Mouse (Mus musculus) testis, adult 2 months (tissue): ENCODE data around the gene Serbp1. TPM values are rescaled to one million over a fixed set of nuclear protein-coding genes. Genes with fewer than 3 reads are reported as not detected.

Source experiments
- H3K27ac ChIP-seq: fragments of 200-500 bp; 2 replicates; pipeline ENCODE4 v1.5.1; 2012; ENCODE audit warnings: low read depth, low read length; ENCODE audit not compliant: control insufficient read depth, insufficient read depth
- H3K27me3 ChIP-seq: fragments of 200-500 bp; 2 replicates; pipeline ENCODE4 v1.6.1; 2012; ENCODE audit warnings: mild to moderate bottlenecking, low read length, moderate library complexity; ENCODE audit not compliant: control insufficient read depth, insufficient read depth
- H3K36me3 ChIP-seq: fragments of 200-500 bp; 2 replicates; pipeline ENCODE4 v1.6.1; 2012; ENCODE audit warnings: mild to moderate bottlenecking, low read length; ENCODE audit not compliant: control insufficient read depth, insufficient read depth
- H3K4me1 ChIP-seq: fragments of 200-500 bp; 2 replicates; pipeline ENCODE4 v1.6.1; 2012; ENCODE audit warnings: low read length; ENCODE audit not compliant: control insufficient read depth, insufficient read depth
- H3K4me3 ChIP-seq: fragments of 200-500 bp; 2 replicates; pipeline ENCODE4 v1.5.1; 2012; ENCODE audit warnings: low read depth, mild to moderate bottlenecking, low read length, moderate library complexity, mixed read lengths; ENCODE audit not compliant: control insufficient read depth
- CTCF ChIP-seq: fragments of 200-500 bp; IDR thresholded peaks from 2 replicates; pipeline ENCODE4 v1.5.1; 2012; ENCODE audit warnings: low read depth, mild to moderate bottlenecking, inconsistent platforms, low read length, moderate library complexity; ENCODE audit not compliant: control insufficient read depth, insufficient read depth, insufficient replicate concordance
- POLR2A ChIP-seq: fragments of 200-500 bp; IDR thresholded peaks from 2 replicates; pipeline ENCODE4 v1.6.1; 2012; ENCODE audit warnings: low read depth, mild to moderate bottlenecking, inconsistent platforms, low read length, moderate library complexity; ENCODE audit not compliant: control insufficient read depth
- polyA plus RNA-seq: library from polyadenylated mRNA; depleted of rRNA; stranded (reverse); fragments of >200 nt; gene quantifications from 2 replicates; pipeline ENCODE4 v1.2.3, GENCODE M21; 2012

The Serbp1 gene
- polyA plus RNA-seq, 1 experiment = 57.3 TPM

DNA sequence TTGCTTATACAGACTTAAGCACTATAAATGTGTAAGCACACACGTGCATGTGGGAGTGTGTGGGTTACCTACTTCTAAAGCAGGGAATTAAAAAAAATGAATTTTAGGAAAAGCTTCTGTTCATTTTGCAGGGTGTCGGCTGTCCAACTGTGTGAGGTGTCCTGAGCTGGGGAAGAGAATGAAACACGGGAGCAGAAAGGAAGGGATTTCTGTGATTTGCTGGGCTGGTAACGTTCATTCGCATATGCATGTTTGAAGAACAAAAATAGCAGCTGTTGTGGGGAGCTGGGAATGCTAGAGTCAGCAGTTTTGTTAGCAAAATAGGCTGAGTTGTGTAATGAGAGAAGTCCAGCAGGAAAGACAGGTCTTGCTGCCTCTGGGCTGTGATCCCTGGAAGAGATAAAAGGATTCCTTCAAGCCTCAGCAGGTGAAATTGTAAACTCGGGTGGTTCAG lies 62.8 kb downstream of the Serbp1 start:
- no peak for TF ChIP-seq POLR2A
- TF ChIP-seq CTCF = no peak
- no peak overlapping the region for H3K27ac ChIP-seq
- no peak overlapping the region for H3K4me3 ChIP-seq
- no peaks in the 10 kb centered on the region for H3K27me3 ChIP-seq
- no peaks in the 10 kb centered on the region for H3K4me1 ChIP-seq
- no peaks in the 10 kb centered on the region for H3K36me3 ChIP-seq

GRCm38 (mm10) chr6:67301230-67301629 lies 63.3 kb downstream of the Serbp1 start:
- Histone ChIP-seq H3K4me3 (no peak overlapping the region), H3K36me3 (no peaks in the 10 kb centered on the region), H3K27ac (no peak overlapping the region), H3K27me3 (no peaks in the 10 kb centered on the region), H3K4me1 (no peaks in the 10 kb centered on the region)
- TF ChIP-seq CTCF = no peak
- no peak for TF ChIP-seq POLR2A

- Histone ChIP-seq H3K4me3 (no peak overlapping the region), H3K27ac (no peak overlapping the region), H3K27me3 (no peaks in the 10 kb centered on the region), H3K36me3 (no peaks in the 10 kb centered on the region), H3K4me1 (no peaks in the 10 kb centered on the region)
- no peak for TF ChIP-seq CTCF
- TF ChIP-seq POLR2A = no peak
Observed at GRCm38 (mm10) chr6:67302471-67302870, 64.5 kb downstream of the Serbp1 start.

GRCm38 (mm10) chr6:67303210-67303609 lies 65.2 kb downstream of the Serbp1 start:
- Histone ChIP-seq H3K4me3 (no peak overlapping the region), H3K4me1 (no peaks in the 10 kb centered on the region)
- no peak for TF ChIP-seq POLR2A
- TF ChIP-seq CTCF = no peak

DNA sequence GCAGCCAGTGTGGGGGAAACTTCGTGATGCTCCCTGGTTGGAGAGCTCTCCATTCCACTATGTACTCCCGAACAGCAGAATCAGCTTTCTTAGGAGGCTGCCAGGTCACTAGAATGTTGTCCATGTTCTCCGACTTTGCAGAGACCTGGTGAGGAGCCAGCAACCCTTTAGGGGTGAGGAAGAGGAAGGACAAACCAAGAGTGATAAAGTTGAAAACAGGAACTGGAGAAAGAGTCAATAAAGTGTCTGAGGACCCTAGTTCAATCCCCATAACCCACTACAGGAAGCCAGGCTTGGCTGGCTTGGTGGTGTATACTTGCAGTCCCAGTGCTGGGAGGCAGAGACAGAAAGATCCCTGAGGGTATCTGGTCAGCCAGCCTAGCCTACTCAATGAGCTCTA lies 71.0 kb downstream of the Serbp1 start:
- Histone ChIP-seq H3K4me3 (no peak overlapping the region), H3K36me3 (no peaks in the 10 kb centered on the region), H3K27ac (no peak overlapping the region), H3K27me3 (no peaks in the 10 kb centered on the region), H3K4me1 (no peaks in the 10 kb centered on the region)
- TF ChIP-seq CTCF (no peak), POLR2A (no peak)

More at GRCm38 (mm10) chr6:67303210-67303609, 65.2 kb downstream of the Serbp1 start:
- H3K27me3 ChIP-seq = no peaks in the 10 kb centered on the region
- H3K36me3 ChIP-seq = no peaks in the 10 kb centered on the region
- H3K27ac ChIP-seq = no peak overlapping the region

DNA sequence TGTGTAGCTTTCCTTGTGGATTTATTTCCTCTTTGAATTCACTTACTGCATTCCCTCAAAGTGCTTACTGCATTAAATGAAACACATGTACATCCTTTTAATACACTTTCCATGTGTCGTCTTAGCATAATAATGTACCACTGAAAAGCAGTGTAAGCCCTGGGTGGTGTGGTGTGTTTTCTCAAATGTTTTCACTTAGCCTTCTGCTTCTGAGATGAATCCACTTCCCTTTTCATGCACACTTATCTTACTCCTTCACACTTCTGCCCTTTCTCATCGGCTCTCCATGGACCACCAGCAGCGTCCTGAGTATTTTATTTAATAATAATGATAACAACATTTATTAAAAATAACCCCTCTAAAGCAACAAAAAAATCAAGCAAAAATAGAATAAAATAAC lies 71.8 kb downstream of the Serbp1 start:
- Histone ChIP-seq H3K4me1 (no peaks in the 10 kb centered on the region), H3K36me3 (no peaks in the 10 kb centered on the region), H3K27me3 (no peaks in the 10 kb centered on the region), H3K27ac (no peak overlapping the region), H3K4me3 (no peak overlapping the region)
- TF ChIP-seq CTCF (no peak), POLR2A (no peak)

DNA sequence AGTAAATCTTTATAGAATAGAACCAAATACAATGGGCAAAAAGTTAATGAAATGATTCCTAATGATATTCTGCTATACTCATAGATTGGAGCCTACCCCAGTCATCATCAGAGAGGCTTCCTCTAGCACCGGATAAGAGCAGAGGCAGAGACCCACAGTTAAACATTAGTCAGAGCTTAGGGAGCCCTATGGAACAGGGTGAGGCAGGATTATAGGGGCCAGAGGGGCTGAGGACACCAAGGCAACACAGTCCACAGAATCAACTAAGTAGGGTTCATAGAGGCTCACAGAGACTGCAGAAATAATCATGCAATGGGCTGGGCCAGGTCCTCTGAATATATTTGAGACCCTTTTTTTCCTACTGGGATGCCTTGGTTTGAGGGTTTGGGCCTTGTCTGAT lies 76.7 kb downstream of the Serbp1 start:
- H3K4me3 ChIP-seq = no peak overlapping the region
- no peaks in the 10 kb centered on the region for H3K27me3 ChIP-seq
- TF ChIP-seq POLR2A (no peak), CTCF (no peak)
- no peaks in the 10 kb centered on the region for H3K36me3 ChIP-seq
- H3K27ac ChIP-seq = no peak overlapping the region
- no peaks in the 10 kb centered on the region for H3K4me1 ChIP-seq

GRCm38 (mm10) chr6:67317068-67317467 lies 79.1 kb downstream of the Serbp1 start:
- no peak overlapping the region for H3K4me3 ChIP-seq
- no peaks in the 10 kb centered on the region for H3K27me3 ChIP-seq
- H3K36me3 ChIP-seq = no peaks in the 10 kb centered on the region
- no peaks in the 10 kb centered on the region for H3K4me1 ChIP-seq
- TF ChIP-seq POLR2A (no peak), CTCF (no peak)
- H3K27ac ChIP-seq = no peak overlapping the region
